Mouse (Mus musculus): Measurements from ENCODE around the gene Gm13279.
"Not testable (repeated sequence)": the region's sequence is repeated elsewhere in the genome, so short reads cannot be mapped to it uniquely, and the experiment has no call there.

The Gm13279 gene

DNA sequence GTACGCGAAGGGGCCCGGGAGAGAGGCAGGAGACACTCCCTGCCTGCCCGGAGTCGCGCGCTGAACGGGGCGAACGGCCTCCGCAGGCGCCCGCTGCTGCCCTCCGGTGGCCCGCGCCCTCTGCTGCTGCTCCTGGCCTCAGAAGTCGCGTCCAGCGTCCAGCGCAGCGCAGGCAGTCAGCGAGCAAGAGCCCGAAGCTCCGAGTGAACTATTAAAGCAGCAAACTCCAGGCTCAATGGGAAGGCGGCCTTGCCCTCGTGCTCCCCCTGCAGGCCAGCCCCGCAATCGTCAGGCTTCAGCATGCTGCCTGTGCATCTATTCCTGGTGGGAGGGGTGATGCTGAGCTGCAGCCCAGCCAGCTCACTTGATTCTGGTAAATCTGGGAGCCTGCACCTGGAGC lies at the start of gene Gm13279:
Gene Gm13279, plus strand, starts transcription at position 301 of the 400 bp plus-strand sequence.
- not testable (repeated sequence) for DNase-seq

DNA sequence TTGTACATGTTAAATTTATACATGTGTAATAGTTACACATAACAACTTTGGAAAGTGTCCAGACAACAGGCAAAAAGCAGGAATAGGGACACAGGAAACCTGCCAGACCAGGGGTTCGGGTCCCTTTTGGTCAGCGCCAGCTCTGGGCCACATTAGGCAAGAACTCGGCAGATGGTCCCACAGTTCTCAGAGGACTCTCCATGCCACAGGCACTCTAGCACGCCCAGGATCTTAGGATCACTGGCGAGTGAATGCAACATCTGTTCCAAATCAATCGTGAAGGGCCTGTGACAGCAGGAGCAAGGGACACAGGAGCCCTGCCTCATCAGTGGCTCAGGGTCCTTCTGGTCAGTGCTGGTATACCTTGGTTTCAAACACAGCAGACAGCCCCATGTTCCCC lies 47.3 kb upstream of the Gm13279 start:
- peak; percentile 18 for DNase-seq

DNA sequence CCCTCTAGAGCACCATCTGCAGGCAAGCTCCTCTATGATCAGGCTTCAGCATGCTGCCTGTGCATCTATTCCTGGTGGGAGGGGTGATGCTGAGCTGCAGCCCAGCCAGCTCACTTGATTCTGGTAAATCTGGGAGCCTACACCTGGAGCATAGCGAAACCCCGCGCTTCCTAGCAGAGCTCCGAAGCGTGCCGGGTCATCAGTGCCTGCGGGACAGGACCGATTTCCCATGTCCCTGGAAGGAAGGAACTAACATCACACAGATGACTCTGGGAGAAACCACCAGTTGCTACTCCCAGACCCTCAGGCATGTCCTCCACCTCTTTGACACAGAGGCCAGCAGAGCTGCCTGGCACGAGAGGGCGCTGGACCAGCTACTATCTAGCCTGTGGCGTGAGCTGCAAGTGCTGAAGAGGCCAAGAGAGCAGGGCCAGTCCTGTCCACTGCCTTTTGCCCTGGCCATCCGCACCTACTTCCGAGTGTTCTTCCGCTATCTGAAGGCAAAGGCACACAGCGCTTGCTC lies 42.3 kb upstream of the Gm13279 start, which contains the start of gene Gm13271:
Gene Gm13271, plus strand, starts transcription at position 51 of the 523 bp plus-strand sequence.
- not testable (repeated sequence) for DNase-seq

DNA sequence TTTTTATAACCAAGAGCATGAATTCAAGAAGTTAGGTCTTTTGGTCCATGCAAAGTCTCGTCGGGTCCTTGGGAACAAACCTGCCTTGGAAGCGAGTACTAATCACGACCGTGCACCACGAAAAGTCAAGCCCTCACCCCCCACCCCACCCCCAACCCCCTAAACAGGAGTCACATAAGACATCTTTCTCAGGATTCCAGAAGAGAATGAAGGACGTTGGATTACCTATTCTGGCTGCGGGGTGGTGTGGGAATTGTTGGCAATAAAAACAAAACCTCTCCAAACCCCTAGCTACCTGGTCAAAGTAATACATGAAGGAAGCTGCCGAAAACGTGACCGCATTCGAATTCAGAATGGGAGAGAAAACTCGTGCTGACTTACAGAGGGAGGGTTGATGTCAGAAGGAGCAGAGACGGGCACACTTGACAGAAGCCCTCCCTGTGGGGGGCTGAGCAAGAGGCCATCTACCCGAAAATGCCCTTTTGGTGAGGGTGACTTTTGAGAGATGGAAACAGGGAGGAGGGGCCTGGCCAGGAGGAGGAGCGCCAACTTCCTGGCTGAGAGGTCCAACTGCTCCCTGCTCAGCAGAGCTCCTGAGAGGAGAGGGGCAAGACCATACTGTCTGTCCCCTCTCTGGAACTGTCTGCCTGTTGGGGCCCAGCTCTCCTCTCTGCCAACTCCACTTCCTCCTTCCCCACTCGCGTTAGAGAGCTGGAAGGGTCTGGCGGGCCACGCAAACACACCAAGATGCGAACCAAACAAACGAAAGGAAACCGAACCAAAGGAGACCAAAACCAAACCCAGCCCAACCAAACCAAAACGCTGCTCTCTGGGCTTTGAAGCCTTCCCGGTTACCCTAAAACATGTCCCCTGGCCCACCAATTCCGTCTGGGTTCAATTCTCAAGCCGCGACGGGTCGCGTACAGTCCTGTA lies 40.4 kb upstream of the Gm13279 start:
- not testable (repeated sequence) for DNase-seq

DNA sequence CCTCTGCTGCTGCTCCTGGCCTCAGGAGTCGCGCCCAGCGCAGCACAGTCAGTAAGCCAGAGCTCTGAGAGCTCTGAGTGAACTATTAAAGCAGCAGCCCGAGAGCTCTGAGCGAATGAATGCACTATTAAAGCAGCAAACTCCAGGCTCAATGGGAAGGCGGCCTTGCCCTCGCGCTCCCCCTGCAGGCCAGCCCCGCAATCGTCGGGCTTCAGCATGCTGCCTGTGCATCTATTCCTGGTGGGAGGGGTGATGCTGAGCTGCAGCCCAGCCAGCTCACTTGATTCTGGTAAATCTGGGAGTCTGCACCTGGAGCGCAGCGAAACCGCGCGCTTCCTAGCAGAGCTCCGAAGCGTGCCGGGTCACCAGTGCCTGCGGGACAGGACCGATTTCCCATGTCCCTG lies 39.6 kb upstream of the Gm13279 start:
- peak; percentile 92 for DNase-seq

DNA sequence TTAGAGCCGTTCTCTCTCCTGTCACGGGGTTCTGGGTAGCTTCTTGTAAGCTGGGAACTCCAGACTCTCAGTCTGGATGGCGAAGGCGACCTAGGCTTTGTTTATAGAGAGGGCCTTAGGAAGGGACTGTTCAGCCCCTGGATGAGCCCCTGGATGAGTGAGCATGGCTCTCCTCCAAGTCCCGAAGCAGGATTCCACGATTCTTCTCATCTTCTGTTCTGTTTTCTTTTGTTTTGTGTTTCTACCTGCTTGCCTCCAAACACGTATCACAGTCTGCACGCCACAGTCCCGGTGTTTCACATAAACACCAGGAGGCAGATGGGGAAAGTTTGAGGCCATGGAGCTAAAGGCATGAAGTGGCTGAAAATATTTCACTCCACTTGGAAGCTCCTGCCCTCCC lies 38.4 kb upstream of the Gm13279 start:
- DNase-seq = not testable (repeated sequence)

DNA sequence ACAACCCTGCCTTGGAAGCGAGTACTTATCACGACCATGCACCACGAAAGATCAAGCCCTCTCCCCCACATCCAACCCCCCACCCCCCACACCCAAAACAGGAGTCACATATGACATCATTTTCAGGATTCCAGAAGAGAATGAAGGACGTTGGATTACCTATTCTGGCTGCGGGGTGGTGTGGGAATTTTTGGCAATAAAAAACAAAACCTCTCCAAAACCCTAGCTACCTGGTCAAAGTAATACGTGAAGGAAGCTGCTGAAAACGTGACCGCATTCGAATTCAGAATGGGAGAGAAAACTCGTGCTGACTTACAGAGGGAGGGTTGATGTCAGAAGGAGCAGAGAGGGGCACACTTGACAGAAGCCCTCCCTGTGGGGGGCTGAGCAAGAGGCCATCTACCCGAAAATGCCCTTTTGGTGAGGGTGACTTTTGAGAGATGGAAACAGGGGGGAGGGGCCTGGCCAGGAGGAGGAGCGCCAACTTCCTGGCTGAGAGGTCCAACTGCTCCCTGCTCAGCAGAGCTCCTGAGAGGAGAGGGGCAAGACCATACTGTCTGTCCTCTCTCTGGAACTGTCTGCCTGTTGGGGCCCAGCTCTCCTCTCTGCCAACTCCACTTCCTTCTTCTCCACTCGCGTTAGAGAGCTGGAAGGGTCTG lies 37.5 kb upstream of the Gm13279 start, which contains the start of gene Gm13283:
Gene Gm13283, plus strand, starts transcription at position 510 of the 659 bp plus-strand sequence.
- DNase-seq = not testable (repeated sequence)

DNA sequence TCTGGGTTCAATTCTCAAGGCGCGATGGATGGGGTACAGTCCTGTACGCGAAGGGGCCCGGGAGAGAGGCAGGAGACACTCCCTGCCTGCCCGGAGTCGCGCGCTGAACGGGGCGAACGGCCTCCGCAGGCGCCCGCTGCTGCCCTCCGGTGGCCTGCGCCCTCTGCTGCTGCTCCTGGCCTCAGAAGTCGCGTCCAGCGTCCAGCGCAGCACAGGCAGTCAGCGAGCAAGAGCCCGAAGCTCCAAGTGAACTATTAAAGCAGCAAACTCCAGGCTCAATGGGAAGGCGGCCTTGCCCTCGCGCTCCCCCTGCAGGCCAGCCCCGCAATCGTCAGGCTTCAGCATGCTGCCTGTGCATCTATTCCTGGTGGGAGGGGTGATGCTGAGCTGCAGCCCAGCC lies 36.8 kb upstream of the Gm13279 start:
- DNase-seq = peak; percentile 87

DNA sequence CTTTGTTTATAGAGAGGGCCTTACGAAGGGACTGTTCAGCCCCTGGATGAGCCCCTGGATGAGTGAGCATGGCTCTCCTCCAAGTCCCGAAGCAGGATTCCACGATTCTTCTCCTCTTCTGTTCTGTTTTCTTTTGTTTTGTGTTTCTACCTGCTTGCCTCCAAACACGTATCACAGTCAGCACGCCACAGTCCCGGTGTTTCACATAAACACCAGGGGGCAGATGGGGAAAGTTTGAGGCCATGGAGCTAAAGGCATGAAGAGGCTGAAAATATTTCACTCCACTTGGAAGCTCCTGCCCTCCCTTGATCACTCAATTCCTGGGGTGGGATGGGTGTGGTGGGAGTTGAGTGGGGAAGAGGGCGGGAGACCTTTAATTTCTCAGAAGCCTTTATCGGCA lies 35.4 kb upstream of the Gm13279 start:
- DNase-seq = not testable (repeated sequence)

DNA sequence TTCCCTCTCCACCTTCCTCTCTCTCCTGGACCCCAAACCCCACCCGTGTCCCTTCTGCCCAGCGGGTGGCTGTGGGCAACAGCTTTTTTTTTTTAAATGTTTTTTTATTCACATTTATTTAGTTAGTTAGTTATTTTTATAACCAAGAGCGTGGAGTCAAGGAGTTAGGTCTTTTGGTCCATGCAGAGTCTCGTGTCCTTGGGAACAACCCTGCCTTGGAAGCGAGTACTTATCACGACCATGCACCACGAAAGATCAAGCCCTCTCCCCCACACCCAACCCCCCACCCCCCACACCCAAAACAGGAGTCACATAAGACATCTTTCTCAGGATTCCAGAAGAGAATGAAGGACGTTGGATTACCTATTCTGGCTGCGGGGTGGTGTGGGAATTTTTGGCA lies 34.9 kb upstream of the Gm13279 start:
- DNase-seq = not testable (repeated sequence)

DNA sequence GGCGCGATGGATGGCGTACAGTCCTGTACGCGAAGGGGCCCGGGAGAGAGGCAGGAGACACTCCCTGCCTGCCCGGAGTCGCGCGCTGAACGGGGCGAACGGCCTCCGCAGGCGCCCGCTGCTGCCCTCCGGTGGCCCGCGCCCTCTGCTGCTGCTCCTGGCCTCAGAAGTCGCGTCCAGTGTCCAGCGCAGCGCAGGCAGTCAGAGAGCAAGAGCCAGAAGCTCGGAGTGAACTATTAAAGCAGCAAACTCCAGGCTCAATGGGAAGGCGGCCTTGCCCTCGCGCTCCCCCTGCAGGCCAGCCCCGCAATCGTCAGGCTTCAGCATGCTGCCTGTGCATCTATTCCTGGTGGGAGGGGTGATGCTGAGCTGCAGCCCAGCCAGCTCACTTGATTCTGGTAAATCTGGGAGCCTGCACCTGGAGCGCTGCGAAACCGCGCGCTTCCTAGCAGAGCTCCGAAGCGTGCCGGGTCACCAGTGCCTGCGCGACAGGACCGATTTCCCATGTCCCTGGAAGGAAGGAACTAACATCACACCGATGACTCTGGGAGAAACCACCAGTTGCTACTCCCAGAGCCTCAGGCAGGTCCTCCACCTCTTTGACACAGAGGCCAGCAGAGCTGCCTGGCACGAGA lies 33.7 kb upstream of the Gm13279 start:
- DNase-seq = peak; percentile 81

DNA sequence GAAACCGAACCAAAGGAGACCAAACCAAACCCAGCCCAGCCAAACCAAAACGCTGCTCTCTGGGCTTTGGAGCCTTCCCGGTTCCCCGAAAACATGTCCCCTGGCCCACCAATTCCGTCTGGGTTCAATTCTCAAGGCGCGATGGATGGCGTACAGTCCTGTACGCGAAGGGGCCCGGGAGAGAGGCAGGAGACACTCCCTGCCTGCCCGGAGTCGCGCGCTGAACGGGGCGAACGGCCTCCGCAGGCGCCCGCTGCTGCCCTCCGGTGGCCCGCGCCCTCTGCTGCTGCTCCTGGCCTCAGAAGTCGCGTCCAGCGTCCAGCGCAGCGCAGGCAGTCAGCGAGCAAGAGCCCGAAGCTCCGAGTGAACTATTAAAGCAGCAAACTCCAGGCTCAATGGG lies 23.7 kb upstream of the Gm13279 start, which contains the start of gene Gm13290:
Gene Gm13290, plus strand, starts transcription at position 301 of the 400 bp plus-strand sequence.
- not testable (repeated sequence) for DNase-seq

DNA sequence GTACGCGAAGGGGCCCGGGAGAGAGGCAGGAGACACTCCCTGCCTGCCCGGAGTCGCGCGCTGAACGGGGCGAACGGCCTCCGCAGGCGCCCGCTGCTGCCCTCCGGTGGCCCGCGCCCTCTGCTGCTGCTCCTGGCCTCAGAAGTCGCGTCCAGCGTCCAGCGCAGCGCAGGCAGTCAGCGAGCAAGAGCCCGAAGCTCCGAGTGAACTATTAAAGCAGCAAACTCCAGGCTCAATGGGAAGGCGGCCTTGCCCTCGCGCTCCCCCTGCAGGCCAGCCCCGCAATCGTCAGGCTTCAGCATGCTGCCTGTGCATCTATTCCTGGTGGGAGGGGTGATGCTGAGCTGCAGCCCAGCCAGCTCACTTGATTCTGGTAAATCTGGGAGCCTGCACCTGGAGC lies 20.6 kb upstream of the Gm13279 start, which contains the start of gene Gm13289:
Gene Gm13289, plus strand, starts transcription at position 301 of the 400 bp plus-strand sequence.
- not testable (repeated sequence) for DNase-seq

DNA sequence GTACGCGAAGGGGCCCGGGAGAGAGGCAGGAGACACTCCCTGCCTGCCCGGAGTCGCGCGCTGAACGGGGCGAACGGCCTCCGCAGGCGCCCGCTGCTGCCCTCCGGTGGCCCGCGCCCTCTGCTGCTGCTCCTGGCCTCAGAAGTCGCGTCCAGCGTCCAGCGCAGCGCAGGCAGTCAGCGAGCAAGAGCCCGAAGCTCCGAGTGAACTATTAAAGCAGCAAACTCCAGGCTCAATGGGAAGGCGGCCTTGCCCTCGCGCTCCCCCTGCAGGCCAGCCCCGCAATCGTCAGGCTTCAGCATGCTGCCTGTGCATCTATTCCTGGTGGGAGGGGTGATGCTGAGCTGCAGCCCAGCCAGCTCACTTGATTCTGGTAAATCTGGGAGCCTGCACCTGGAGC lies 17.6 kb upstream of the Gm13279 start, which contains the start of gene Gm13272:
Gene Gm13272, plus strand, starts transcription at position 301 of the 400 bp plus-strand sequence.
- not testable (repeated sequence) for DNase-seq

DNA sequence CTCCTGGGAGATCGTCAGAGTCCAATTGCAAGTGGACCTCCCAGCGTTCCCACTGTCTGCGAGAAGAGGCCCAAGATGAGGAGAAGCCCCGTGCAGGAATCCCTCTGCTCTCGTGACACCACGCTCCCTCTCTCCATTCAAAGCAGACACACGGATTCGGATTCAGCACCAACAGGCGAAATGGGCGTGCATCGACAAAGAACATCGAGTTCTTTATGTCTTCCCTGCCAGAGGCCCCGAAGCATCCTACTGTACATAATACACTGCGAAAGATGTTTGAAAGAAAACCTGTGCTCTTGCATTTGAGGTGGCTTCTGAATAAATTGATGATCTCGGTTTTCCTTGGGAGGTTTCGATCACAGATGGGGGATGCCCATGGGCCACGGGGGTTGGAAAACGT lies 16.9 kb upstream of the Gm13279 start:
- not testable (repeated sequence) for DNase-seq

DNA sequence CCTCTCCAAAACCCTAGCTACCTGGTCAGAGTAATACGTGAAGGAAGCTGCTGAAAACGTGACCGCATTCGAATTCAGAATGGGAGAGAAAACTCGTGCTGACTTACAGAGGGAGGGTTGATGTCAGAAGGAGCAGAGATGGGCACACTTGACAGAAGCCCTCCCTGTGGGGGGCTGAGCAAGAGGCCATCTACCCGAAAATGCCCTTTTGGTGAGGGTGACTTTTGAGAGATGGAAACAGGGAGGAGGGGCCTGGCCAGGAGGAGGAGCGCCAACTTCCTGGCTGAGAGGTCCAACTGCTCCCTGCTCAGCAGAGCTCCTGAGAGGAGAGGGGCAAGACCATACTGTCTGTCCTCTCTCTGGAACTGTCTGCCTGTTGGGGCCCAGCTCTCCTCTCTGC lies 15.4 kb upstream of the Gm13279 start, which contains the start of gene Ifnz:
Gene Ifnz, plus strand, starts transcription at position 301 of the 400 bp plus-strand sequence.
- not testable (repeated sequence) for DNase-seq

DNA sequence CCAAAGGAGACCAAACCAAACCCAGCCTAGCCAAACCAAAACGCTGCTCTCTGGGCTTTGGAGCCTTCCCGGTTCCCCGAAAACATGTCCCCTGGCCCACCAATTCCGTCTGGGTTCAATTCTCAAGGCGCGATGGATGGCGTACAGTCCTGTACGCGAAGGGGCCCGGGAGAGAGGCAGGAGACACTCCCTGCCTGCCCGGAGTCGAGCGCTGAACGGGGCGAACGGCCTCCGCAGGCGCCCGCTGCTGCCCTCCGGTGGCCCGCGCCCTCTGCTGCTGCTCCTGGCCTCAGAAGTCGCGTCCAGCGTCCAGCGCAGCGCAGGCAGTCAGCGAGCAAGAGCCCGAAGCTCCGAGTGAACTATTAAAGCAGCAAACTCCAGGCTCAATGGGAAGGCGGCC lies 14.9 kb upstream of the Gm13279 start:
- not testable (repeated sequence) for DNase-seq

DNA sequence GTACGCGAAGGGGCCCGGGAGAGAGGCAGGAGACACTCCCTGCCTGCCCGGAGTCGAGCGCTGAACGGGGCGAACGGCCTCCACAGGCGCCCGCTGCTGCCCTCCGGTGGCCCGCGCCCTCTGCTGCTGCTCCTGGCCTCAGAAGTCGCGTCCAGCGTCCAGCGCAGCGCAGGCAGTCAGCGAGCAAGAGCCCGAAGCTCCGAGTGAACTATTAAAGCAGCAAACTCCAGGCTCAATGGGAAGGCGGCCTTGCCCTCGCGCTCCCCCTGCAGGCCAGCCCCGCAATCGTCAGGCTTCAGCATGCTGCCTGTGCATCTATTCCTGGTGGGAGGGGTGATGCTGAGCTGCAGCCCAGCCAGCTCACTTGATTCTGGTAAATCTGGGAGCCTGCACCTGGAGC lies 11.8 kb upstream of the Gm13279 start, which contains the start of gene Gm13276:
Gene Gm13276, plus strand, starts transcription at position 301 of the 400 bp plus-strand sequence.
- not testable (repeated sequence) for DNase-seq

DNA sequence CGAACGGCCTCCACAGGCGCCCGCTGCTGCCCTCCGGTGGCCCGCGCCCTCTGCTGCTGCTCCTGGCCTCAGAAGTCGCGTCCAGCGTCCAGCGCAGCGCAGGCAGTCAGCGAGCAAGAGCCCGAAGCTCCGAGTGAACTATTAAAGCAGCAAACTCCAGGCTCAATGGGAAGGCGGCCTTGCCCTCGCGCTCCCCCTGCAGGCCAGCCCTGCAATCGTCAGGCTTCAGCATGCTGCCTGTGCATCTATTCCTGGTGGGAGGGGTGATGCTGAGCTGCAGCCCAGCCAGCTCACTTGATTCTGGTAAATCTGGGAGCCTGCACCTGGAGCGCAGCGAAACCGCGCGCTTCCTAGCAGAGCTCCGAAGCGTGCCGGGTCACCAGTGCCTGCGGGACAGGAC lies 8.8 kb upstream of the Gm13279 start, which contains the start of gene Gm13277:
Gene Gm13277, plus strand, starts transcription at position 231 of the 400 bp plus-strand sequence.
- DNase-seq = not testable (repeated sequence)

DNA sequence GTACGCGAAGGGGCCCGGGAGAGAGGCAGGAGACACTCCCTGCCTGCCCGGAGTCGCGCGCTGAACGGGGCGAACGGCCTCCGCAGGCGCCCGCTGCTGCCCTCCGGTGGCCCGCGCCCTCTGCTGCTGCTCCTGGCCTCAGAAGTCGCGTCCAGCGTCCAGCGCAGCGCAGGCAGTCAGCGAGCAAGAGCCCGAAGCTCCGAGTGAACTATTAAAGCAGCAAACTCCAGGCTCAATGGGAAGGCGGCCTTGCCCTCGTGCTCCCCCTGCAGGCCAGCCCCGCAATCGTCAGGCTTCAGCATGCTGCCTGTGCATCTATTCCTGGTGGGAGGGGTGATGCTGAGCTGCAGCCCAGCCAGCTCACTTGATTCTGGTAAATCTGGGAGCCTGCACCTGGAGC lies 5.9 kb upstream of the Gm13279 start, which contains the start of gene Gm13278:
Gene Gm13278, plus strand, starts transcription at position 301 of the 400 bp plus-strand sequence.
- not testable (repeated sequence) for DNase-seq

DNA sequence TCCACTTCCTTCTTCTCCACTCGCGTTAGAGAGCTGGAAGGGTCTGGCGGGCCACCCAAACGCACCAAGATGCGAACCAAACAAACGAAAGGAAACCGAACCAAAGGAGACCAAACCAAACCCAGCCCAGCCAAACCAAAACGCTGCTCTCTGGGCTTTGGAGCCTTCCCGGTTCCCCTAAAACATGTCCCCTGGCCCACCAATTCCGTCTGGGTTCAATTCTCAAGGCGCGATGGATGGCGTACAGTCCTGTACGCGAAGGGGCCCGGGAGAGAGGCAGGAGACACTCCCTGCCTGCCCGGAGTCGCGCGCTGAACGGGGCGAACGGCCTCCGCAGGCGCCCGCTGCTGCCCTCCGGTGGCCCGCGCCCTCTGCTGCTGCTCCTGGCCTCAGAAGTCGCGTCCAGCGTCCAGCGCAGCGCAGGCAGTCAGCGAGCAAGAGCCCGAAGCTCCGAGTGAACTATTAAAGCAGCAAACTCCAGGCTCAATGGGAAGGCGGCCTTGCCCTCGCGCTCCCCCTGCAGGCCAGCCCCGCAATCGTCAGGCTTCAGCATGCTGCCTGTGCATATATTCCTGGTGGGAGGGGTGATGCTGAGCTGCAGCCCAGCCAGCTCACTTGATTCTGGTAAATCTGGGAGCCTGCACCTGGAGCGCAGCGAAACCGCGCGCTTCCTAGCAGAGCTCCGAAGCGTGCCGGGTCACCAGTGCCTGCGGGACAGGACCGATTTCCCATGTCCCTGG lies 3.1 kb upstream of the Gm13279 start, which contains the start of gene Gm13275:
Gene Gm13275, plus strand, starts transcription at position 552 of the 740 bp plus-strand sequence.
- not testable (repeated sequence) for DNase-seq

Data from embryo, embryonic 11 days (tissue).